Mouse (Mus musculus): ENCODE results near the gene Saa3. TPM values are rescaled to one million over a fixed set of nuclear protein-coding genes. Genes with fewer than 3 reads are reported as not detected.

The Saa3 gene
- total RNA-seq, 1 experiment = 0.54 TPM

- H3K27ac ChIP-seq (ENCODE audit: insufficient read depth, low read depth, low read length, poor library complexity, severe bottlenecking) = no peak overlapping the region
- H3K9me3 ChIP-seq (ENCODE audit: control insufficient read depth, insufficient read depth, low read depth, low read length) = no peaks in the 10 kb centered on the region
- TF ChIP-seq HCFC1 (IDR thresholded peaks at IDR 0.05; ENCODE audit: borderline replicate concordance, insufficient read depth, low read length) (no peak), ZC3H11A (IDR thresholded peaks at IDR 0.05; ENCODE audit: borderline replicate concordance, low read depth, low read length) (no peak), CHD2 (IDR thresholded peaks at IDR 0.05; ENCODE audit: low read depth, low read length) (no peak), ZNF384 (IDR thresholded peaks at IDR 0.05; ENCODE audit: low read depth, low read length) (no peak), MAFK (IDR thresholded peaks at IDR 0.05; ENCODE audit: insufficient read depth, low read depth, low read length) (no peak)
- no peaks in the 10 kb centered on the region for H3K4me1 ChIP-seq (ENCODE audit: control insufficient read depth in 2 of 2, insufficient read depth in 2 of 2, low read length in 2 of 2, poor library complexity in 1 of 2)
- no peak overlapping the region for H3K4me3 ChIP-seq (ENCODE audit: insufficient read depth in 1 of 2, low read depth in 1 of 2, low read length in 2 of 2, poor library complexity in 1 of 2, severe bottlenecking in 1 of 2)
- no peak overlapping the region for H3K9ac ChIP-seq (ENCODE audit: insufficient read depth, low read depth, low read length, poor library complexity, severe bottlenecking)
- no peaks in the 10 kb centered on the region for H3K36me3 ChIP-seq (ENCODE audit: control insufficient read depth, insufficient read depth, low read length, poor library complexity, severe bottlenecking)
- no peak for DNase-seq (ENCODE audit: low read depth, low spot score)
- in situ Hi-C loops (cut with MboI; ENCODE audit: low sequenced_read_pairs in 2 of 2, unreplicated experiment in 2 of 2) = no loop called here
Observed at GRCm38 (mm10) chr7:46718591-46719270, 3.2 kb upstream of the Saa3 start.

- no peak for DNase-seq (ENCODE audit: low read depth, low spot score)
- no peak overlapping the region for H3K27ac ChIP-seq (ENCODE audit: insufficient read depth, low read depth, low read length, poor library complexity, severe bottlenecking)
- no peaks in the 10 kb centered on the region for H3K9me3 ChIP-seq (ENCODE audit: control insufficient read depth, insufficient read depth, low read depth, low read length)
- no peak overlapping the region for H3K4me3 ChIP-seq (ENCODE audit: insufficient read depth in 1 of 2, low read depth in 1 of 2, low read length in 2 of 2, poor library complexity in 1 of 2, severe bottlenecking in 1 of 2)
- H3K36me3 ChIP-seq (ENCODE audit: control insufficient read depth, insufficient read depth, low read length, poor library complexity, severe bottlenecking) = no peaks in the 10 kb centered on the region
- in situ Hi-C loops (cut with MboI; ENCODE audit: low sequenced_read_pairs in 2 of 2, unreplicated experiment in 2 of 2) = no loop called here
- H3K9ac ChIP-seq (ENCODE audit: insufficient read depth, low read depth, low read length, poor library complexity, severe bottlenecking) = no peak overlapping the region
- TF ChIP-seq MAFK (IDR thresholded peaks at IDR 0.05; ENCODE audit: insufficient read depth, low read depth, low read length) (no peak), CHD2 (IDR thresholded peaks at IDR 0.05; ENCODE audit: low read depth, low read length) (no peak), HCFC1 (IDR thresholded peaks at IDR 0.05; ENCODE audit: borderline replicate concordance, insufficient read depth, low read length) (no peak), ZNF384 (IDR thresholded peaks at IDR 0.05; ENCODE audit: low read depth, low read length) (no peak), ZC3H11A (IDR thresholded peaks at IDR 0.05; ENCODE audit: borderline replicate concordance, low read depth, low read length) (no peak)
- no peaks in the 10 kb centered on the region for H3K4me1 ChIP-seq (ENCODE audit: control insufficient read depth in 2 of 2, insufficient read depth in 2 of 2, low read length in 2 of 2, poor library complexity in 1 of 2)
Observed at GRCm38 (mm10) chr7:46716897-46717296, 1.4 kb upstream of the Saa3 start.

DNA sequence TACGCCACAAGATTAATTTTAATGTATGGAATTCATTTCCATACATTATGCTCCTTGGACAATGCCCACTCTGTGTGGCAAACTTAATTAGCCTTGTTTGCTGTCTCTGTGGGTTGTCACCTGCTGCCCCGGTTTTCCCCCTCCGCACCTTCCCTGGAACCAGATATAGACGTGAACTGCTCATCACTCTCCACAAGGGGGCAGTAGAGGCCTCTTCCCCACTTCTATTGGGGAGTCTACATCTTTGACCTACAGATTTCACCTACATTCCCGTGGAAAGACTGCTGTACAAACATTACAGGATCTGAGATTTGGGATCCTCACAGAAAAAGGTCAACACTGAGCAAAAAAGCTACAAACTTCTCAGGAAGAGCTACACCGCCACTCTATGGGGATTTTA lies 982 bp downstream of the Saa3 start:
- H3K4me1 ChIP-seq (ENCODE audit: control insufficient read depth in 2 of 2, insufficient read depth in 2 of 2, low read length in 2 of 2, poor library complexity in 1 of 2) = no peaks in the 10 kb centered on the region
- H3K4me3 ChIP-seq (ENCODE audit: insufficient read depth in 1 of 2, low read depth in 1 of 2, low read length in 2 of 2, poor library complexity in 1 of 2, severe bottlenecking in 1 of 2) = no peak overlapping the region
- no peaks in the 10 kb centered on the region for H3K9me3 ChIP-seq (ENCODE audit: control insufficient read depth, insufficient read depth, low read depth, low read length)
- H3K36me3 ChIP-seq (ENCODE audit: control insufficient read depth, insufficient read depth, low read length, poor library complexity, severe bottlenecking) = no peaks in the 10 kb centered on the region
- peak; percentile 56; the same call in 1 of the 2 replicates for TF ChIP-seq ZC3H11A (IDR thresholded peaks at IDR 0.05; ENCODE audit: borderline replicate concordance, low read depth, low read length)
- TF ChIP-seq MAFK (IDR thresholded peaks at IDR 0.05; ENCODE audit: insufficient read depth, low read depth, low read length) = no peak
- no peak overlapping the region for H3K9ac ChIP-seq (ENCODE audit: insufficient read depth, low read depth, low read length, poor library complexity, severe bottlenecking)
- in situ Hi-C loops (cut with MboI; ENCODE audit: low sequenced_read_pairs in 2 of 2, unreplicated experiment in 2 of 2) = no loop called here
- peak; percentile 78 for DNase-seq (ENCODE audit: low read depth, low spot score)
- no peak overlapping the region for H3K27ac ChIP-seq (ENCODE audit: insufficient read depth, low read depth, low read length, poor library complexity, severe bottlenecking)

- Histone ChIP-seq H3K27ac (ENCODE audit: insufficient read depth, low read depth, low read length, poor library complexity, severe bottlenecking) (no peak overlapping the region), H3K9me3 (ENCODE audit: control insufficient read depth, insufficient read depth, low read depth, low read length) (no peaks in the 10 kb centered on the region), H3K9ac (ENCODE audit: insufficient read depth, low read depth, low read length, poor library complexity, severe bottlenecking) (no peak overlapping the region), H3K4me3 (ENCODE audit: insufficient read depth in 1 of 2, low read depth in 1 of 2, low read length in 2 of 2, poor library complexity in 1 of 2, severe bottlenecking in 1 of 2) (no peak overlapping the region), H3K36me3 (ENCODE audit: control insufficient read depth, insufficient read depth, low read length, poor library complexity, severe bottlenecking) (peaks cover 2% of the 10 kb centered on the region; the same call in 1 of the 2 replicates), H3K4me1 (ENCODE audit: control insufficient read depth in 2 of 2, insufficient read depth in 2 of 2, low read length in 2 of 2, poor library complexity in 1 of 2) (no peaks in the 10 kb centered on the region)
- TF ChIP-seq HCFC1 (IDR thresholded peaks at IDR 0.05; ENCODE audit: borderline replicate concordance, insufficient read depth, low read length) = no peak
- no peak for TF ChIP-seq ZC3H11A (IDR thresholded peaks at IDR 0.05; ENCODE audit: borderline replicate concordance, low read depth, low read length)
- no peak for TF ChIP-seq CHD2 (IDR thresholded peaks at IDR 0.05; ENCODE audit: low read depth, low read length)
- in situ Hi-C loops (cut with MboI; ENCODE audit: low sequenced_read_pairs in 2 of 2, unreplicated experiment in 2 of 2) = no loop called here
- DNase-seq (ENCODE audit: low read depth, low spot score) = no peak
Observed at GRCm38 (mm10) chr7:46712250-46712649, 3.2 kb downstream of the Saa3 start.

DNA sequence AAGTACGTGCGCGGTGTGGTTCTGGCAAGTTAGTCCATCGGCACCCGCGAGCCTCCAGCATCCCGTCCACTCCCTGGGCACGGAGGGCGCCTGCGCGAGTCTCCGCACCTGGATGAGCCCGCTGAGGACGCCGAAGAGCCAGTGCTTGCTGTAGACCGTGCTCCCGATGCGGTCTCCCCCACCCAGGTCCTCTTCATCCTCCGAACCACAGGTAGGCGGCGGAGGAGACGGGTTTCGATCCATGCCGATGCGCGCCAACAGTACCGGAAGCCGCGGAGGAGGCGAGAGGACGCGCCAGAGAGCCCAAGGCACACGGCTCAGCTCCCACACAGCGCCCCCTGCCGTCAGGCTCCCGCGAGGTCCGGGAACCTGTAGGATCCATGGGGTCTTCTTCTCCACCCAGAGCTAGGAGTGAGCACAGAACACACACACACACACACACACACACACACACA lies 5.1 kb downstream of the Saa3 start, which contains the start of gene Saal1:
TSS of gene Saal1 (minus strand) at position 291 of the 455 bp plus-strand sequence.
- Histone ChIP-seq H3K9me3 (ENCODE audit: control insufficient read depth, insufficient read depth, low read depth, low read length) (no peaks in the 10 kb centered on the region), H3K36me3 (ENCODE audit: control insufficient read depth, insufficient read depth, low read length, poor library complexity, severe bottlenecking) (peaks cover 7% of the 10 kb centered on the region), H3K4me3 (ENCODE audit: insufficient read depth in 1 of 2, low read depth in 1 of 2, low read length in 2 of 2, poor library complexity in 1 of 2, severe bottlenecking in 1 of 2) (peak within 1 kb of the TSS; percentile 87), H3K4me1 (ENCODE audit: control insufficient read depth in 2 of 2, insufficient read depth in 2 of 2, low read length in 2 of 2, poor library complexity in 1 of 2) (no peaks in the 10 kb centered on the region), H3K27ac (ENCODE audit: insufficient read depth, low read depth, low read length, poor library complexity, severe bottlenecking) (no peak within 1 kb of the TSS), H3K9ac (ENCODE audit: insufficient read depth, low read depth, low read length, poor library complexity, severe bottlenecking) (peak within 1 kb of the TSS; percentile 92)
- peak; percentile 80 for DNase-seq (ENCODE audit: low read depth, low spot score)
- in situ Hi-C loops (cut with MboI; ENCODE audit: low sequenced_read_pairs in 2 of 2, unreplicated experiment in 2 of 2) = no loop called here
- TF ChIP-seq HCFC1 (IDR thresholded peaks at IDR 0.05; ENCODE audit: borderline replicate concordance, insufficient read depth, low read length) (no peak), CHD2 (IDR thresholded peaks at IDR 0.05; ENCODE audit: low read depth, low read length) (no peak), ZC3H11A (IDR thresholded peaks at IDR 0.05; ENCODE audit: borderline replicate concordance, low read depth, low read length) (no peak), ZNF384 (IDR thresholded peaks at IDR 0.05; ENCODE audit: low read depth, low read length) (no peak), MAFK (IDR thresholded peaks at IDR 0.05; ENCODE audit: insufficient read depth, low read depth, low read length) (no peak)

Data from ES-E14 (cell line).